Mouse (Mus musculus) CH12.LX (cell line): ENCODE results near the gene T2. TPM values are rescaled to one million over a fixed set of nuclear protein-coding genes. Genes with fewer than 3 reads are reported as not detected.

Experiments
- DNase-seq: peaks from one replicate; pipeline ENCODE4 v3.0.0-alpha.2; 2013; ENCODE audit errors: extremely low read depth
- H3K27ac ChIP-seq: 2 replicates; pipeline ENCODE4 v1.5.1; 2012; ENCODE audit warnings: low read depth, mild to moderate bottlenecking, control low read depth, moderate library complexity; ENCODE audit not compliant: insufficient read depth
- H3K27me3 ChIP-seq: replicated peaks from 2 replicates; pipeline ENCODE3; 2012; ENCODE audit warnings: inconsistent platforms
- H3K36me3 ChIP-seq, 2 experiments: replicated peaks in 1 of 2; 2 replicates each; pipeline versions ENCODE3 to v1.6.1; 2012; ENCODE audit warnings: inconsistent platforms in 1 of 2, low read length in 1 of 2, mild to moderate bottlenecking in 1 of 2, mixed read lengths in 1 of 2, moderate library complexity in 1 of 2; ENCODE audit not compliant: control insufficient read depth in 1 of 2, insufficient read depth in 1 of 2
- H3K4me1 ChIP-seq, 2 experiments: 2 replicates each; pipeline ENCODE4 v1.6.1; 2012; ENCODE audit warnings: inconsistent platforms in 1 of 2, moderate library complexity in 1 of 2; ENCODE audit not compliant: insufficient read depth in 2 of 2, control insufficient read depth in 1 of 2
- H3K4me2 ChIP-seq: 2 replicates; pipeline ENCODE4 v1.6.1; 2012; ENCODE audit warnings: low read depth, mild to moderate bottlenecking, control low read depth; ENCODE audit not compliant: poor library complexity, insufficient read depth, severe bottlenecking
- H3K4me3 ChIP-seq, 3 experiments: fragments of 150-350 bp in 1 of 3; sonication (generic) in 1 of 3; replicated peaks in 1 of 3; 2 replicates each; pipeline versions ENCODE3 to v1.5.1; 2011 to 2012; ENCODE audit warnings: low read depth in 2 of 3, low read length in 2 of 3, mild to moderate bottlenecking in 2 of 3, moderate library complexity in 2 of 3, control low read depth in 1 of 3, improper control_type of control experiment in 1 of 3, inconsistent platforms in 1 of 3, mixed read lengths in 1 of 3; ENCODE audit not compliant: poor library complexity in 1 of 3
- H3K79me2 ChIP-seq: replicated peaks from 2 replicates; pipeline ENCODE4 v1.6.1; 2012; ENCODE audit warnings: mild to moderate bottlenecking, moderate library complexity; ENCODE audit not compliant: control insufficient read depth, poor library complexity, insufficient read depth, severe bottlenecking; ENCODE audit errors: extremely low read depth
- H3K9ac ChIP-seq: 2 replicates; pipeline ENCODE4 v1.6.1; 2012; ENCODE audit warnings: low read depth, mild to moderate bottlenecking, control low read depth, moderate library complexity; ENCODE audit not compliant: insufficient read depth
- H3K9me3 ChIP-seq: replicated peaks from 2 replicates; pipeline ENCODE3; 2012; ENCODE audit warnings: low read length, inconsistent platforms, mixed read lengths
- BHLHE40 ChIP-seq: IDR thresholded peaks from 2 replicates; pipeline ENCODE4 v1.6.1; 2011; ENCODE audit warnings: mild to moderate bottlenecking, low read depth, low read length, improper control_type of control experiment
- CHD1 ChIP-seq: IDR thresholded peaks from 2 replicates; pipeline ENCODE4 v1.6.1; 2012; ENCODE audit warnings: low read depth, low read length, improper control_type of control experiment, inconsistent platforms
- CHD2 ChIP-seq: IDR thresholded peaks from 2 replicates; pipeline ENCODE4 v1.6.1; 2011; ENCODE audit warnings: low read length, improper control_type of control experiment
- CTCF ChIP-seq, 2 experiments: IDR thresholded peaks in 1 of 2; conservative IDR thresholded peaks in 1 of 2; 2 replicates each; pipeline ENCODE4 v1.5.1; 2011 to 2012; ENCODE audit warnings: low read depth in 2 of 2, low read length in 2 of 2, improper control_type of control experiment in 1 of 2, inconsistent platforms in 1 of 2, mild to moderate bottlenecking in 1 of 2, moderate library complexity in 1 of 2
- E2F4 ChIP-seq: IDR thresholded peaks from 2 replicates; pipeline ENCODE4 v1.6.1; 2011; ENCODE audit warnings: low read depth, low read length, improper control_type of control experiment; ENCODE audit not compliant: insufficient replicate concordance
- ELF1 ChIP-seq: IDR thresholded peaks from 2 replicates; pipeline ENCODE4 v1.6.1; 2014; ENCODE audit warnings: low read depth, mild to moderate bottlenecking, inconsistent platforms, low read length, improper control_type of control experiment
- EP300 ChIP-seq: IDR thresholded peaks from 2 replicates; pipeline ENCODE4 v1.6.1; 2011; ENCODE audit warnings: low read length, improper control_type of control experiment
- GABPA ChIP-seq: IDR thresholded peaks from 2 replicates; pipeline ENCODE4 v1.6.1; 2012; ENCODE audit warnings: low read depth, low read length, improper control_type of control experiment, inconsistent platforms; ENCODE audit not compliant: insufficient replicate concordance
- HCFC1 ChIP-seq: IDR thresholded peaks from 2 replicates; pipeline ENCODE4 v1.6.1; 2012; ENCODE audit warnings: low read depth, mild to moderate bottlenecking, inconsistent platforms, low read length, improper control_type of control experiment
- IRF4 ChIP-seq: IDR thresholded peaks from 2 replicates; pipeline ENCODE4 v1.6.1; 2014; ENCODE audit warnings: low read depth, mild to moderate bottlenecking, inconsistent platforms, low read length, improper control_type of control experiment
- JUN ChIP-seq: IDR thresholded peaks from 2 replicates; pipeline ENCODE4 v1.6.1; 2011; ENCODE audit warnings: low read depth, mild to moderate bottlenecking, low read length, improper control_type of control experiment, moderate library complexity; ENCODE audit not compliant: insufficient read depth
- KAT2A ChIP-seq: IDR thresholded peaks from 2 replicates; pipeline ENCODE4 v1.6.1; 2012; ENCODE audit warnings: low read length, improper control_type of control experiment, inconsistent platforms; ENCODE audit not compliant: insufficient replicate concordance
- MAFK ChIP-seq: IDR thresholded peaks from 2 replicates; pipeline ENCODE4 v1.6.1; 2011; ENCODE audit warnings: low read length, improper control_type of control experiment; ENCODE audit not compliant: insufficient replicate concordance
- MAX ChIP-seq: IDR thresholded peaks from 2 replicates; pipeline ENCODE4 v1.6.1; 2011; ENCODE audit warnings: low read length, improper control_type of control experiment
- MAZ ChIP-seq: IDR thresholded peaks from 2 replicates; pipeline ENCODE4 v1.6.1; 2012; ENCODE audit warnings: low read depth, mild to moderate bottlenecking, inconsistent platforms, low read length, improper control_type of control experiment, moderate library complexity
- MXI1 ChIP-seq: IDR thresholded peaks from 2 replicates; pipeline ENCODE4 v1.6.1; 2011; ENCODE audit warnings: mild to moderate bottlenecking, low read depth, low read length, improper control_type of control experiment
- NELFE ChIP-seq: IDR thresholded peaks from 2 replicates; pipeline ENCODE4 v1.6.1; 2011; ENCODE audit warnings: low read depth, low read length, improper control_type of control experiment
- NRF1 ChIP-seq: IDR thresholded peaks from 2 replicates; pipeline ENCODE4 v1.6.1; 2014; ENCODE audit warnings: low read depth, mild to moderate bottlenecking, inconsistent platforms, low read length, improper control_type of control experiment, moderate library complexity
- PAX5 ChIP-seq: IDR thresholded peaks from 2 replicates; pipeline ENCODE4 v1.6.1; 2012; ENCODE audit warnings: low read length, inconsistent platforms, mixed read lengths
- POLR2A ChIP-seq: IDR thresholded peaks from 2 replicates; pipeline ENCODE4 v1.6.1; 2011; ENCODE audit warnings: low read depth, mild to moderate bottlenecking, improper control_type of control experiment, low read length
- POLR2AphosphoS2 ChIP-seq: IDR thresholded peaks from 2 replicates; pipeline ENCODE4 v1.6.1; 2011; ENCODE audit warnings: low read depth, low read length, improper control_type of control experiment
- RCOR1 ChIP-seq: conservative IDR thresholded peaks from 2 replicates; pipeline ENCODE4 v1.6.1; 2012; ENCODE audit warnings: low read depth, mild to moderate bottlenecking, inconsistent platforms, low read length, improper control_type of control experiment
- SIN3A ChIP-seq: IDR thresholded peaks from 2 replicates; pipeline ENCODE4 v1.6.1; 2012; ENCODE audit warnings: low read length, improper control_type of control experiment, inconsistent platforms
- SMC3 ChIP-seq: IDR thresholded peaks from 2 replicates; pipeline ENCODE4 v1.6.1; 2011; ENCODE audit warnings: low read depth, low read length, improper control_type of control experiment
- TBP ChIP-seq: conservative IDR thresholded peaks from 2 replicates; pipeline ENCODE4 v1.6.1; 2011; ENCODE audit warnings: low read depth, low read length, improper control_type of control experiment
- TCF12 ChIP-seq: IDR thresholded peaks from 2 replicates; pipeline ENCODE4 v1.6.1; 2014; ENCODE audit warnings: low read depth, mild to moderate bottlenecking, inconsistent platforms, low read length, improper control_type of control experiment
- UBTF ChIP-seq: IDR thresholded peaks from 2 replicates; pipeline ENCODE4 v1.6.1; 2012; ENCODE audit warnings: low read depth, mild to moderate bottlenecking, inconsistent platforms, low read length, improper control_type of control experiment, moderate library complexity
- USF1 ChIP-seq: IDR thresholded peaks from 2 replicates; pipeline ENCODE4 v1.6.1; 2014; ENCODE audit warnings: low read depth, mild to moderate bottlenecking, inconsistent platforms, low read length, improper control_type of control experiment
- ZC3H11A ChIP-seq: IDR thresholded peaks from 2 replicates; pipeline ENCODE4 v1.6.1; 2012; ENCODE audit warnings: low read depth, mild to moderate bottlenecking, inconsistent platforms, low read length, improper control_type of control experiment
- ZKSCAN1 ChIP-seq: IDR thresholded peaks from 2 replicates; pipeline ENCODE4 v1.6.1; 2012; ENCODE audit warnings: low read depth, inconsistent platforms, low read length, improper control_type of control experiment, borderline replicate concordance
- ZNF384 ChIP-seq: IDR thresholded peaks from 2 replicates; pipeline ENCODE4 v1.6.1; 2012; ENCODE audit warnings: low read depth, low read length, improper control_type of control experiment, inconsistent platforms
- dilution Hi-C: fragments of 300-500 bp; cut with MboI; formaldehyde crosslinking; loops from 2 replicates; pipeline ENCODE4 v1.14.3; 2020; ENCODE audit warnings: low sequenced_read_pairs; ENCODE audit not compliant: extremely low pct_unique_long_range_greater_than_20kb, extremely low pct_ligation_motif_present
- in situ Hi-C: fragments of 300-500 bp; cut with MboI; formaldehyde crosslinking; loops from 3 replicates; pipeline ENCODE4 v1.14.3; 2019; ENCODE audit warnings: low sequenced_read_pairs, low pct_ligation_motif_present, low pct_unique_long_range_greater_than_20kb, mixed read lengths
- polyA plus RNA-seq: library from polyadenylated mRNA; unstranded; fragments of >175 nt; gene quantifications from 2 replicates; pipeline ENCODE4 v1.2.1, GENCODE M21; 2012; ENCODE audit warnings: low read depth; ENCODE audit not compliant: insufficient read length
- total RNA-seq, 2 experiments: library from RNA; depleted of rRNA; stranded (reverse); fragments of 300-350 nt in 1 of 2; fragments of >200 nt in 1 of 2; gene quantifications; 2 replicates each; pipeline ENCODE4 v1.2.3; 2012 to 2014

T2 gene
- total and polyA plus RNA-seq, 3 experiments, result not detected

DNA sequence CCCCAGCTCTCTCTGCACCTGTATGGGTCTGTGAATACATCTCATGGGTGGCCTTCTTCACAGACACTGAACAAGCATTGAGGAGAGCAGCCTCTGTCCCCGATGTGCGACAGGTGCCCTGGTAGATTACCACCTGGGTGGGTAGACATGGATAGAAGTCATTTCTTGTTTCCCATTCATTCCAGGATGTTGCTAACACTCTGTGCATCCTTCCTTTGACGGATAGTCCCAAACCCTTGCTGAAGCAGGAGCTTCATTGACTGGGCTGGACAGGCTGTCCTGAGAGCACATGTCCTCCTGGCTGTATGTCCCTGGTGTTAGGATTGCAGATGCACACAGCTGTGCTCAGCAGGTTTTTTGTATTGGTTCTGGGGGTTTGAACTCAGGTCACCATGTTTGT, 112.0 kb downstream of the T2 start:
- in situ Hi-C loops, result loop anchor here (5.0 to 10.0 kb wide), 2 partner anchors 73 to 125 kb away; no protein-coding TSS in a partner anchor
- H3K27me3 ChIP-seq, result peaks cover 67% of the 10 kb centered on the region

GRCm38 (mm10) chr17:8468716-8469344, 113.0 kb downstream of the T2 start:
- DNase-seq, result peak; percentile 67
- H3K36me3 ChIP-seq, result no peaks in the 10 kb centered on the region
- dilution Hi-C loops, result no loop called here
- H3K4me1 ChIP-seq, result 0 out of 4 replicates have a peak, but pooled peaks cover 0 to 2% of the 10 kb centered on the region in 2 experiments
- no peak overlapping the region for H3K4me3 ChIP-seq
- in situ Hi-C loops, result loop anchor here (5.0 to 10.0 kb wide), 2 partner anchors 74 to 123 kb away; no protein-coding TSS in a partner anchor
- H3K9me3 ChIP-seq, result no peaks in the 10 kb centered on the region
- no peak overlapping the region for H3K27ac ChIP-seq
- peaks cover 71% of the 10 kb centered on the region for H3K27me3 ChIP-seq
- no peaks in the 10 kb centered on the region for H3K79me2 ChIP-seq
- H3K4me2 ChIP-seq, result no peak overlapping the region
- H3K9ac ChIP-seq, result no peak overlapping the region
- TF ChIP-seq ZC3H11A (peak; percentile 5; the same call in 1 of the 2 replicates), HCFC1 (no peak), SIN3A (no peak), CHD1 (no peak), MAFK (no peak), JUN (no peak), EP300 (no peak), BHLHE40 (peak; percentile 36; the same call in 1 of the 2 replicates), NELFE (no peak), POLR2AphosphoS2 (no peak), TBP (no peak), TCF12 (no peak), POLR2A (no peak), MAZ (no peak), USF1 (no peak), ELF1 (no peak), ZNF384 (no peak), CHD2 (no peak), CTCF (conservative IDR thresholded peaks at IDR 0.05 in 1 of 2, IDR thresholded peaks at IDR 0.05 in 1 of 2; ENCODE audit: low read depth in 2 of 2, low read length in 2 of 2) (peak; percentile 67 to 91), ZKSCAN1 (no peak), PAX5 (no peak), KAT2A (no peak), UBTF (no peak), MXI1 (no peak), MAX (no peak), GABPA (no peak), IRF4 (no peak), RCOR1 (no peak), NRF1 (no peak)

More for the DNA sequence above, 112.0 kb downstream of the T2 start:
- H3K9ac ChIP-seq, result no peak overlapping the region
- H3K4me3 ChIP-seq, result no peak overlapping the region
- H3K79me2 ChIP-seq, result no peaks in the 10 kb centered on the region
- no peak overlapping the region for H3K27ac ChIP-seq
- no peak for TF ChIP-seq GABPA
- no peak for TF ChIP-seq POLR2A
- TF ChIP-seq E2F4, result no peak
- TF ChIP-seq SMC3, result no peak
- TF ChIP-seq PAX5, result no peak
- TF ChIP-seq NELFE, result no peak
- TF ChIP-seq TBP, result no peak
- TF ChIP-seq KAT2A, result no peak
- no peak for TF ChIP-seq POLR2AphosphoS2
- TF ChIP-seq MAFK, result no peak
- H3K4me1 ChIP-seq, result 0 out of 4 replicates have a peak, but pooled peaks cover 0 to 2% of the 10 kb centered on the region in 2 experiments
- no peak for DNase-seq
- no peaks in the 10 kb centered on the region for H3K9me3 ChIP-seq
- H3K4me2 ChIP-seq, result no peak overlapping the region
- H3K36me3 ChIP-seq, result no peaks in the 10 kb centered on the region
- dilution Hi-C loops, result no loop called here
